Mouse (Mus musculus): ENCODE results near the gene Thada. TPM values are rescaled to one million over a fixed set of nuclear protein-coding genes. Genes with fewer than 3 reads are reported as not detected.
"Not testable (repeated sequence)": the region's sequence is repeated elsewhere in the genome, so short reads cannot be mapped to it uniquely, and the experiment has no call there.

Gene Thada
- polyA plus RNA-seq, 1 experiment from 2014 or later: 4.1 TPM

- Histone ChIP-seq H3K27me3 (no peaks in the 10 kb centered on the region), H3K27ac (peak overlapping the region; percentile 36; the same call in 1 of the 2 replicates)
- 56% methylated on average over 2 of the region's 2 CpGs for WGBS
Observed at GRCm38 (mm10) chr17:84255841-84256240, 210.2 kb downstream of the Thada start.

GRCm38 (mm10) chr17:84251426-84251825, 214.6 kb downstream of the Thada start:
- H3K27ac ChIP-seq: no peak overlapping the region
- no peak for ATAC-seq (replicated peaks; ENCODE audit: insufficient number of reproducible peaks, insufficient read depth, low FRiP score, low read depth)
- WGBS: 86% methylated on average over 3 of the region's 3 CpGs

More at GRCm38 (mm10) chr17:84255841-84256240, 210.2 kb downstream of the Thada start:
- H3K36me3 ChIP-seq: no peaks in the 10 kb centered on the region
- no peak overlapping the region for H3K9ac ChIP-seq
- H3K4me1 ChIP-seq (replicated peaks): peaks cover 18% of the 10 kb centered on the region
- no peak overlapping the region for H3K4me2 ChIP-seq
- H3K4me3 ChIP-seq: no peak overlapping the region
- no peaks in the 10 kb centered on the region for H3K9me3 ChIP-seq (replicated peaks)
- no peak for ATAC-seq (replicated peaks; ENCODE audit: insufficient number of reproducible peaks, insufficient read depth, low FRiP score, low read depth)

GRCm38 (mm10) chr17:84244182-84244920, 221.7 kb downstream of the Thada start:
- Histone ChIP-seq H3K4me2 (no peak overlapping the region), H3K36me3 (no peaks in the 10 kb centered on the region), H3K9ac (no peak overlapping the region), H3K4me1 (replicated peaks) (no peaks in the 10 kb centered on the region; the same call in 1 of the 2 replicates), H3K27me3 (no peaks in the 10 kb centered on the region), H3K4me3 (no peak overlapping the region), H3K9me3 (replicated peaks) (no peaks in the 10 kb centered on the region), H3K27ac (no peak overlapping the region)
- ATAC-seq (replicated peaks; ENCODE audit: insufficient number of reproducible peaks, insufficient read depth, low FRiP score, low read depth): no peak
- 72% methylated on average over 18 of the region's 18 CpGs for WGBS

More at GRCm38 (mm10) chr17:84251426-84251825, 214.6 kb downstream of the Thada start:
- Histone ChIP-seq H3K4me2 (no peak overlapping the region), H3K36me3 (no peaks in the 10 kb centered on the region), H3K9ac (no peak overlapping the region), H3K27me3 (no peaks in the 10 kb centered on the region), H3K4me1 (replicated peaks) (peaks cover 5% of the 10 kb centered on the region; the same call in 1 of the 2 replicates), H3K9me3 (replicated peaks) (no peaks in the 10 kb centered on the region), H3K4me3 (no peak overlapping the region)

- no peak overlapping the region for H3K4me3 ChIP-seq
- no peak overlapping the region for H3K27ac ChIP-seq
- H3K4me2 ChIP-seq: no peak overlapping the region
- H3K9me3 ChIP-seq (replicated peaks): no peaks in the 10 kb centered on the region
- WGBS: 66% methylated on average over 6 of the region's 6 CpGs
- ATAC-seq (replicated peaks; ENCODE audit: insufficient number of reproducible peaks, insufficient read depth, low FRiP score, low read depth): no peak
- H3K4me1 ChIP-seq (replicated peaks): no peaks in the 10 kb centered on the region; the same call in 1 of the 2 replicates
- no peaks in the 10 kb centered on the region for H3K27me3 ChIP-seq
- H3K9ac ChIP-seq: no peak overlapping the region
- H3K36me3 ChIP-seq: no peaks in the 10 kb centered on the region
Observed at GRCm38 (mm10) chr17:84243759-84244158, 222.2 kb downstream of the Thada start.

- WGBS: 96% methylated on average over 6 of the region's 6 CpGs
- ATAC-seq (replicated peaks; ENCODE audit: insufficient number of reproducible peaks, insufficient read depth, low FRiP score, low read depth): no peak
- H3K27ac ChIP-seq: no peak overlapping the region
Observed at GRCm38 (mm10) chr17:84241308-84241957, 224.6 kb downstream of the Thada start.

GRCm38 (mm10) chr17:84239679-84240292, 226.2 kb downstream of the Thada start:
- Histone ChIP-seq H3K4me1 (replicated peaks) (peaks cover 19% of the 10 kb centered on the region), H3K27ac (no peak overlapping the region), H3K27me3 (no peaks in the 10 kb centered on the region), H3K9ac (no peak overlapping the region), H3K4me3 (no peak overlapping the region), H3K36me3 (no peaks in the 10 kb centered on the region), H3K4me2 (no peak overlapping the region), H3K9me3 (replicated peaks) (no peaks in the 10 kb centered on the region)
- no peak for ATAC-seq (replicated peaks; ENCODE audit: insufficient number of reproducible peaks, insufficient read depth, low FRiP score, low read depth)
- 87% methylated on average over 2 of the region's 2 CpGs for WGBS

More at GRCm38 (mm10) chr17:84241308-84241957, 224.6 kb downstream of the Thada start:
- H3K36me3 ChIP-seq: no peaks in the 10 kb centered on the region
- no peak overlapping the region for H3K4me3 ChIP-seq
- no peaks in the 10 kb centered on the region for H3K27me3 ChIP-seq
- H3K4me1 ChIP-seq (replicated peaks): peaks cover 18% of the 10 kb centered on the region
- H3K9me3 ChIP-seq (replicated peaks): no peaks in the 10 kb centered on the region
- H3K9ac ChIP-seq: no peak overlapping the region
- H3K4me2 ChIP-seq: no peak overlapping the region

- ATAC-seq (replicated peaks; ENCODE audit: insufficient number of reproducible peaks, insufficient read depth, low FRiP score, low read depth): no peak
- H3K27ac ChIP-seq: peak overlapping the region; percentile 54; the same call in 1 of the 2 replicates
- H3K36me3 ChIP-seq: no peaks in the 10 kb centered on the region
- no peaks in the 10 kb centered on the region for H3K9me3 ChIP-seq (replicated peaks)
- no peak overlapping the region for H3K4me2 ChIP-seq
- no peaks in the 10 kb centered on the region for H3K27me3 ChIP-seq
- peaks cover 19% of the 10 kb centered on the region for H3K4me1 ChIP-seq (replicated peaks)
- H3K9ac ChIP-seq: no peak overlapping the region
- no peak overlapping the region for H3K4me3 ChIP-seq
- 69% methylated on average over 1 of the region's 1 CpGs for WGBS
Observed at GRCm38 (mm10) chr17:84238174-84238573, 227.8 kb downstream of the Thada start.

- H3K27ac ChIP-seq: peak overlapping the region; percentile 54
- H3K27me3 ChIP-seq: no peaks in the 10 kb centered on the region
- H3K36me3 ChIP-seq: no peaks in the 10 kb centered on the region
- no peak for ATAC-seq (replicated peaks; ENCODE audit: insufficient number of reproducible peaks, insufficient read depth, low FRiP score, low read depth)
- no peak overlapping the region for H3K4me2 ChIP-seq
- no peaks in the 10 kb centered on the region for H3K9me3 ChIP-seq (replicated peaks)
- no peak overlapping the region for H3K4me3 ChIP-seq
- H3K4me1 ChIP-seq (replicated peaks): peaks cover 19% of the 10 kb centered on the region
- 41% methylated on average over 7 of the region's 7 CpGs for WGBS
- H3K9ac ChIP-seq: no peak overlapping the region
Observed at GRCm38 (mm10) chr17:84236781-84237557, 229.0 kb downstream of the Thada start.

- WGBS: 75% methylated on average over 4 of the region's 4 CpGs
- Histone ChIP-seq H3K9ac (no peak overlapping the region), H3K4me2 (no peak overlapping the region), H3K9me3 (replicated peaks) (no peaks in the 10 kb centered on the region), H3K36me3 (no peaks in the 10 kb centered on the region), H3K4me1 (replicated peaks) (peaks cover 19% of the 10 kb centered on the region), H3K4me3 (no peak overlapping the region), H3K27ac (no peak overlapping the region), H3K27me3 (no peaks in the 10 kb centered on the region)
- ATAC-seq (replicated peaks; ENCODE audit: insufficient number of reproducible peaks, insufficient read depth, low FRiP score, low read depth): no peak
Observed at GRCm38 (mm10) chr17:84235399-84235928, 230.5 kb downstream of the Thada start.

- H3K36me3 ChIP-seq; H3K4me2 ChIP-seq; ATAC-seq (replicated peaks; ENCODE audit: insufficient number of reproducible peaks, insufficient read depth, low FRiP score, low read depth); H3K27me3 ChIP-seq; H3K9ac ChIP-seq; H3K27ac ChIP-seq; H3K9me3 ChIP-seq (replicated peaks); H3K4me3 ChIP-seq: not testable (repeated sequence)
- WGBS: 100% methylated on average over 1 of the region's 4 CpGs
- peaks cover 19% of the 10 kb centered on the region for H3K4me1 ChIP-seq (replicated peaks)
Observed at GRCm38 (mm10) chr17:84234785-84235184, 231.2 kb downstream of the Thada start.
